Mouse (Mus musculus) adrenal gland, postnatal 36 days (tissue): Measurements from ENCODE around the gene Rgs11. TPM values are rescaled to one million over a fixed set of nuclear protein-coding genes. Genes with fewer than 3 reads are reported as not detected.
A peak's percentile ranks its signal among the peaks of the same experiment; 100 is the strongest.
"Not testable (repeated sequence)": the region's sequence is repeated elsewhere in the genome, so short reads cannot be mapped to it uniquely, and the experiment has no call there.

Experiments
- DNase-seq, 2 experiments: peaks; one replicate each; pipeline ENCODE4 v3.0.0; 2021; ENCODE audit warnings: mixed read lengths in 1 of 2
- long read RNA-seq, 2 experiments: library from polyadenylated mRNA; stranded (forward); transcript quantifications; one replicate each; pipeline ENCODE4 v2.0.0; 2021; ENCODE audit warnings: borderline sequencing depth in 2 of 2
- total RNA-seq, 2 experiments: library from RNA; stranded (reverse); gene quantifications; 2 replicates each; pipeline ENCODE4 v1.2.3; 2021

The Rgs11 gene
- total RNA-seq: 10 to 100 TPM; 29.6 to 35.1 TPM
- long read RNA-seq, experiment 1, partial matches to known transcripts: 5 of 28 reads
- long read RNA-seq, experiment 1, other reads (novel, unspliced or antisense): 22 of 28 reads
- long read RNA-seq, experiment 2, partial matches to known transcripts: 1 of 15 reads
- long read RNA-seq, experiment 2, other reads (novel, unspliced or antisense): 13 of 15 reads

GRCm38 (mm10) chr17:26202737-26203136, at the start of gene Rgs11:
Rgs11 (plus strand) TSS chr17:26202951.
- DNase-seq: peak; percentile 78 to 87

DNA sequence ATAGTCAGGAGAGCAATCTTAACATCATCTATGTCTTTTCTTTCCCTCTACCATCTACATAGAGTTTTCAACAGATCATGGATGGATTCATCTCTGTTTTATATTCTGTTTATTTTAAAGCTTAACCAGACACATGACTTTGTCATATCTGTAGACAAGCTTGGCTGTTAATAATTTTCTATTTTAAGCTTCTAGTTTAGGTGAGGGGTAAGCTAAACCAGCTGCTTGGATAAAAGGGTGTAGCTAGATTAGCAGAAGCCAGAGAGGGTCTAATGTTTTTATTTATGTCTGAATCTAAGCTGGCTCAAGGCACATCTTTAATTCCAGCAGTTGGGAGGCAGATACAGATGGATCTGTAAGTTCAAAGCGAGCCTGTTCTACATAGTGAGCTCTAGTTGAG, 40.0 kb upstream of the Rgs11 start:
- DNase-seq: no peak

DNA sequence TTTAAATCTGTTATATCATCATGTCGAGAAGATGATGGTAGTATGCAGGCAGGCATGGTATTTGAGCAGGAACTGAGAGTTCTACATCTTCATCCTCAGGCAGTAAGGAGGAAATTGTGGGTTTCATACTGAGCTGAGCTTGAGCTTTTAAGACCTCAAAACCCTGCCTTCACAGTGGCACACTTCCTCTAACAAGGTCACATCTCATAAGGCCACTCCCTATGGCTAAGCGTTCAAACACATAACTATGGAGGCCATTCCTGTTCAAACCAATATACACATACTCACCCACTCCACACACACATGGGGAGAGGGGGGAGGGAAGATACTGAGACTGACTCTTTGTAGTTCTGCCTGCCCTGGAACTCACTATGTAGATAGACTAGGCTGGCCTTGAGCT, 34.7 kb upstream of the Rgs11 start:
- no peak for DNase-seq

DNA sequence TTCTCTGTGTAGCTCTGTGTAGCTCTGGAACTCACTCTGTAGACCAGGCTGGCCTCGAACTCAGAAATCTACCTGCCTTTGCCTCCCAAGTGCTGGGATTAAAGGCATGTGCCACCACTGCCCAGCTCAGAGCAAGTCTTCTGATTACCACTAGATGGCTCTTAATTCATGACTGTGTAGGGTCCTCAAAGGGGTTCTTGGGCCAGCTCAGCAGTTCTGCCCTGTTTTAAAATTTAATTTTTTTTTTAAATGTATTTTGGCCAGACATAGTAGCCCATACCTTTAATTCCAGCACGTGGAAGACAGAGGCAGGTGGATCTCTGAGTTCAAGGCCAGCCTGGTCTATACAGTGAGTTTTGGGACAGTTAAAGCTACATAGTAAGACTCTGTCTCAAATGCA, 27.5 kb upstream of the Rgs11 start:
- not testable (repeated sequence) for DNase-seq

GRCm38 (mm10) chr17:26178611-26179010, 24.1 kb upstream of the Rgs11 start:
- no peak for DNase-seq

GRCm38 (mm10) chr17:26181179-26181578, 21.6 kb upstream of the Rgs11 start:
- no peak for DNase-seq

DNA sequence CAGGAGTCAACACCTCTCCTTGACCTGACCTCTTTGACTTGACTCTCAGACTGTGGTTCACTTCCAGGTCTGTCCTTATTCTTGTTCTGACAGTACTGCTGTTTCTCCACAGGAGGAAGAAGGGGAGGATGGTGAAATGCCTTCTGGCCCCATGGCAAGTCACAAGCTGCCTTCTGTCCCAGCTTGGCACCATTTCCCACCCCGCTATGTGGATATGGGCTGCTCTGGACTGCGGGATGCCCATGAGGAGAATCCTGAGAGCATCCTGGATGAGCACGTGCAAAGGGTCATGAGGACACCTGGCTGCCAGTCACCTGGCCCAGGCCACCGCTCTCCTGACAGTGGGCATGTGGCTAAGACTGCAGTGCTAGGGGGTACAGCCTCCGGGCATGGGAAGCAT, 15.2 kb upstream of the Rgs11 start:
- no peak for DNase-seq

DNA sequence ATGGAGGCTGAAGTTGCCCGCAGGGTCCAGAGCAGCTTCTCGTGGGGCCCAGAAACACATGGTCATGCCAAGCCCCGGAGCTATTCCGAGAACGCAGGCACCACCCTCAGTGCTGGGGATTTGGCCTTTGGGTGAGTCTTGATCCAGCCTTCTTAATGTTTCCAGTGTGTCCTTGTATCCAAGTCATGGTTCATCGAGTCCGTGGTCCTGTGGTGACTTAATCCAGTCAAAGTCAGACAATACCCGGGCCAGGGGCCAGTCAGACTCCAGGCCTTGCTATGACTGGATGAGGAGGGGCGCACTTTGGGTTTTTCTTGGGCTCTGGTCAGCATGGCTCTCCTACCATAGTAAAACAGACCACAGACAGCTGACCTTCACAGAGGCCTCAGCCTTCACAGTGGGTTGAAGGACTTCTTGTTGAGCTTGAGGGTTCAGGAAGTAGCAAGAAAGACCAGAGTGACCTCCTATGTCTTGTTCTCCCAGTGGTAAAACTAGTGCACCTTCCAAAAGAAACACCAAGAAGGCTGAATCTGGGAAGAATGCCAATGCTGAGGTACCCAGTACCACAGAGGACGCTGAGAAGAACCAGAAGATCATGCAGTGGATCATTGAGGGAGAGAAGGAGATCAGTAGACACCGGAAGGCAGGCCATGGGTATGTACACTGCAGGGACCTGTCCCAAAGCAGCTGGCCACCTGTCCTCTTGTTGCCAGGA, 14.5 kb upstream of the Rgs11 start:
- no peak for DNase-seq

DNA sequence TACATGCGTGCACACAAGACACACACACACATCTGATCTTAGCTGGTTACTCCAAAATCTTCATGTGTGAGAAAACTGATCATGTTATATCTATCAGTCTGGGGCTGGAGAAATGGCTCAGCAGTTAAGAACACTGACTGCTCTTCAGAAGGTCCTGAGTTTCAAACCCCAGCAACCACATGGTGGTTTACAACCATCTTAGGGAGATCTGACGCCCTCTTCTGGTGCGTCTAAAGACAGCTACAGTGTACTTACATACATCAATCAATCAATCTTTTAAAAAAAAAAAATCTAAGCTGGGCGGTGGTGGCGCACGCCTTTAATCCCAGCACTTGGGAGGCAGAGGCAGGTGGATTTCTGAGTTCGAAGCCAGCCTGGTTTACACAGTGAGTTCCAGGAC, 11.3 kb upstream of the Rgs11 start:
- not testable (repeated sequence) for DNase-seq

GRCm38 (mm10) chr17:26192481-26193190, 10.1 kb upstream of the Rgs11 start:
- no peak for DNase-seq

GRCm38 (mm10) chr17:26198892-26199291, 3.9 kb upstream of the Rgs11 start, which contains the start of gene Pdia2:
Pdia2 (minus strand) TSS chr17:26199087.
- DNase-seq: no peak

- peak; percentile 45 to 56 for DNase-seq
These were observed 1.7 kb upstream of the Rgs11 start for GRCm38 (mm10) chr17:26200831-26201705.

DNA sequence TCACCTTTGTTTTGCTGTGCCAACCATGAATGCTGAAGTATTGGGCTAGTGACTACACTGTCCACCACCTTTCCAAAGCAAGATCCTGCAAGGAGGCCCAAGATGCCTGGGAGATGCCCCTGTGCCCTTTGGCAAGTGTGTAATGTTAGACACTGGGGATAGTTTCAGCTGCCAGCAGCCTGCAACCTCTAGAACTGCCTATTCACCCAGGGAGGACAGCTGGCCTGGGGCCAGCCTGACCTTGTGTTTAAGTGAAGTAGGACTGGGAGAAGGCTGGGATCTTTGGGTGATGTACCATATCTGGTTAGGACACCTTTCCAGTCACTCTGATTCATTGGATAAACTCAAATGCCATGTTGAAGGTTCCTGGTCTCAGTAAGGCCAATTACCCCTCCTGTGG, 753 bp upstream of the Rgs11 start:
- peak; percentile 67 to 68 for DNase-seq

GRCm38 (mm10) chr17:26203321-26203811, 615 bp downstream of the Rgs11 start:
- DNase-seq: peak; percentile 72 to 79

DNA sequence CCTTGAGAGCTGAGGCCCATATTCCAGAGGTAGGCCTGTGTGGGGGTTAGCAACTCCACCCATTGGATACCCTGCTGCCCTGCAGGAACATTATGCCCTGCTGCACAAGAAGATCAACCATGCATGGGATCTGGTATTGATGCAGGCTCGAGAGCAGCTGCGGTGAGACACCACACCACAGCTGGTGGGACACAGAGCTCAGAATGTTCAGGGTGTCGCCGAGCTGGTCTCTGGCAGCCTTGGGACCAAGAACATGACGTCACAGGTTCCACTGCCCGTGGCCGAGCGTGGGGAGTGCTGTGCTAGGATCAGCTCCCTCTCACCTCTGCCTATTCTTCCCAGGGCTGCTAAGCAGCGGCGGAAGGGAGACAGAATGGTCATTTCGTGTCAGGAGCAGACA, 2.0 kb downstream of the Rgs11 start:
- no peak for DNase-seq

- peak; percentile 59 to 67 for DNase-seq
These were observed 3.6 kb downstream of the Rgs11 start for GRCm38 (mm10) chr17:26206392-26206791.

DNA sequence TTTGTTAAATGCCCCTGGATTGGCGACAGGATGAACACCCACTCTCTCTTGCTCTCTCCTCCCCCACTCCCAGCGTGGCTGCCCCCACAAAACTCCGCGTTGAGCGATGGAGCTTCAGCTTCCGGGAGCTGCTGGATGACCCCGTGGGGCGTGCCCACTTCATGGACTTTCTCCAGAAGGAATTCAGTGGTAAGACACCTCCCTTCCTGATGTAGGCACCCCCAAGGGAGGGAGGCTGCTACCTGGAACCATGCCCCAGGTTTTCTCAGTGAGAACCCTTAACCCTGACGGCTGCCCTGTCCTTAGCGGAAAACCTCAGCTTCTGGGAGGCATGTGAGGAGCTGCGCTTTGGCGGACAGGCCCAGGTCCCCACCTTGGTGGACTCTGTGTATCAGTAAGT, 4.9 kb downstream of the Rgs11 start, which contains the start of gene Arhgdig:
TSS of gene Arhgdig (minus strand) at position 101 of the 400 bp plus-strand sequence.
- no peak for DNase-seq

DNA sequence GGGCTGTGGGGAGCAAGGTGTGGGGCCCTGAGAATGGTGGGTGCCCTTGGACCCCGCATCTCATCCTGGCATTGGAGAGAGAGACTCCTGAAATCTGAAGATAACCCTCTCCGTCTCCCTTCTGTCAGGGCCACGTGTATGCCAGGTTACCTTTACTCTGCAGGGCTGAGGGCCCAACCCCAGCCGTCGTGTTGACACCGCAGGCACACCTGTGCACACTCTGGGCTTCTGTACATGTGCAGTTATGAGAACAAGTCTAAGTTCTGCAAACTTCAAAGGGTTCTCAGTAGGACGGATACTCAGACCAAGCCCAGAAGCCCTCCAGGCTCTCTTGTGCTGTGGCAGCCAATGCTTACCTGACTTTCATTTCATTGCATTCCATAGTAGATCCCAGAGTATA, 9.5 kb downstream of the Rgs11 start:
- DNase-seq: no peak

GRCm38 (mm10) chr17:26212681-26213080, 9.9 kb downstream of the Rgs11 start:
- DNase-seq: no peak

GRCm38 (mm10) chr17:26221508-26221907, 18.8 kb downstream of the Rgs11 start:
- no peak for DNase-seq

- peak in 1 of 2 experiments; percentile 44 for DNase-seq
These were observed 22.4 kb downstream of the Rgs11 start for GRCm38 (mm10) chr17:26225150-26225549.

DNA sequence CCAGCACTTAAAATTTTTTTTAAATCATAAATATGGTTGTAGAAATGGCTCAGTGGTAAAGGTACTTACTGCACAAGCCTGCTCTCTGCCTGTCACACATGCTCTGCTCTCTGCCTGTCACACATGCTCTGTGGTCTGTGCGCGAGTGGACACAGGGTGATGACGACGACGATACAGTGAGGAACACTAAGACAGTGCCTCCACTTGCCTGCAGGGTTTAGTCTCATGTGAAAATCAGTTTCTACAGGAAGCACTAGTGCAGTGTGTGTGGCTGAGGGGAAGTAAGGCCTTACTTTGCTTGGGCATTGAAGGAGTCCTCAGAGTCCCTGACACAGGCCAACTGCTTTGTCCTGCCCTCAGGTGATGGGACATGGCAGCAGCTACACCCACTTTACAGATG, 27.0 kb downstream of the Rgs11 start:
- no peak for DNase-seq
